Mouse (Mus musculus) neutrophil, adult 59 days (primary cell): ENCODE results near the gene Kif16b. TPM values are rescaled to one million over a fixed set of nuclear protein-coding genes. Genes with fewer than 3 reads are reported as not detected.

Experiments used
- total RNA-seq, 2 experiments: library from RNA; stranded (reverse); gene quantifications; 1 replicate in 1 of 2; 2 replicates in 1 of 2; pipeline ENCODE4 v1.2.4; 2023

Gene Kif16b
- total RNA-seq: 10 to 100 TPM; 10.9 to 12.6 TPM

GRCm38 (mm10) chr2:142900862-142901805, at the start of gene Kif16b:
Kif16b (minus strand) TSS chr2:142901531.

Other genes with a start within 250 kb of the Kif16b start
- gene Snrpb2, start 161.5 kb upstream of the Kif16b start, total RNA-seq: 10 to 100 TPM; 29.4 to 45.0 TPM
- gene Otor, start 176.9 kb upstream of the Kif16b start, total RNA-seq: not detected